Mouse (Mus musculus): ENCODE measurements at regions not wholly inside any gene's neighbourhood (a gene's known extent, or its start where the extent isn't known, plus 50 kb on each side); places are given as distances from the start of the nearest gene placed in this dataset.

- peak in 1 of 2 experiments; percentile 6 for DNase-seq (ENCODE audit: low spot score in 2 of 2)
Measured at GRCm38 (mm10) chr13:90493696-90494095, 404.3 kb upstream of the Xrcc4 start.

GRCm38 (mm10) chr13:90490991-90491951 is 401.9 kb upstream of the Xrcc4 start:
- DNase-seq (ENCODE audit: low spot score in 2 of 2) = no peak

- DNase-seq (ENCODE audit: low spot score in 2 of 2) = no peak
Measured at GRCm38 (mm10) chr13:90480484-90480883, 391.1 kb upstream of the Xrcc4 start.

- no peak for DNase-seq (ENCODE audit: low spot score in 2 of 2)
Measured at GRCm38 (mm10) chr13:90476880-90477279, 387.5 kb upstream of the Xrcc4 start.

- no peak for DNase-seq (ENCODE audit: low spot score in 2 of 2)
Measured at GRCm38 (mm10) chr13:90474507-90474906, 385.1 kb upstream of the Xrcc4 start.

- no peak for DNase-seq (ENCODE audit: low spot score in 2 of 2)
Measured at GRCm38 (mm10) chr13:90474053-90474452, 384.6 kb upstream of the Xrcc4 start.

- DNase-seq (ENCODE audit: low spot score in 2 of 2) = no peak
Measured at GRCm38 (mm10) chr13:90473041-90473825, 383.8 kb upstream of the Xrcc4 start.

- no peak for DNase-seq (ENCODE audit: low spot score in 2 of 2)
Measured at GRCm38 (mm10) chr13:90466096-90466495, 376.7 kb upstream of the Xrcc4 start.

GRCm38 (mm10) chr13:90464051-90464450 is 374.6 kb upstream of the Xrcc4 start:
- DNase-seq (ENCODE audit: low spot score in 2 of 2) = no peak

GRCm38 (mm10) chr13:90463381-90463780 is 374.0 kb upstream of the Xrcc4 start:
- no peak for DNase-seq (ENCODE audit: low spot score in 2 of 2)

- no peak for DNase-seq (ENCODE audit: low spot score in 2 of 2)
Measured at GRCm38 (mm10) chr13:90454631-90455030, 365.2 kb upstream of the Xrcc4 start.

GRCm38 (mm10) chr13:90426901-90427300 is 337.5 kb upstream of the Xrcc4 start:
- DNase-seq (ENCODE audit: low spot score in 2 of 2) = no peak

- no peak for DNase-seq (ENCODE audit: low spot score in 2 of 2)
Measured at GRCm38 (mm10) chr13:90425379-90425778, 336.0 kb upstream of the Xrcc4 start.

- no peak for DNase-seq (ENCODE audit: low spot score in 2 of 2)
Measured at GRCm38 (mm10) chr13:90424541-90424940, 335.1 kb upstream of the Xrcc4 start.

GRCm38 (mm10) chr13:90420966-90421365 is 331.6 kb upstream of the Xrcc4 start:
- no peak for DNase-seq (ENCODE audit: low spot score in 2 of 2)

- no peak for DNase-seq (ENCODE audit: low spot score in 2 of 2)
Measured at GRCm38 (mm10) chr13:90404392-90404791, 315.0 kb upstream of the Xrcc4 start.

GRCm38 (mm10) chr13:90402061-90402460 is 312.7 kb upstream of the Xrcc4 start:
- DNase-seq (ENCODE audit: low spot score in 2 of 2) = no peak

GRCm38 (mm10) chr13:90401496-90401895 is 312.1 kb upstream of the Xrcc4 start:
- DNase-seq (ENCODE audit: low spot score in 2 of 2) = no peak

- DNase-seq (ENCODE audit: low spot score in 2 of 2) = no peak
Measured at GRCm38 (mm10) chr13:90395274-90396023, 306.0 kb upstream of the Xrcc4 start.

GRCm38 (mm10) chr13:90394815-90395241 is 305.4 kb upstream of the Xrcc4 start:
- DNase-seq (ENCODE audit: low spot score in 2 of 2) = peak; percentile 5 to 29

GRCm38 (mm10) chr13:90392415-90392814 is 303.0 kb upstream of the Xrcc4 start:
- no peak for DNase-seq (ENCODE audit: low spot score in 2 of 2)

- no peak for DNase-seq (ENCODE audit: low spot score in 2 of 2)
Measured at GRCm38 (mm10) chr13:90376619-90377018, 287.2 kb upstream of the Xrcc4 start.
